9 mouse cellular contexts compared by ENCODE assay signal in genomic region chr8:110718969-110719670, GRCm38 (mm10). TPM values are rescaled to one million over a fixed set of nuclear protein-coding genes. Genes with fewer than 3 reads are reported as not detected.
DNase-seq lines count a peak whose midpoint lies in the region; ATAC-seq and TF ChIP-seq lines count a peak whose summit lies in the region.
"Had no signal": no experiment of that assay in that cellular context is flagged by ENCODE, and none has a peak within 500 bp of the region (broad histone marks: within the 10 kb centered on the region; RNA-seq: fewer than 3 reads in every experiment).

No protein-coding gene starts in this region.

- TF ChIP-seq POLR2A in spleen, adult 2 months (IDR thresholded peaks at IDR 0.05; ENCODE audit: low read depth, low read length) = no peak

- peaks cover 10% of the 10 kb centered on the region for H3K36me3 ChIP-seq in spleen, adult 2 months (ENCODE audit: control insufficient read depth, insufficient read depth, low read length)
- peaks cover 6% of the 10 kb centered on the region for H3K36me3 ChIP-seq in heart, embryonic 13.5 days
- 0 out of 2 replicates have a peak, but pooled peaks cover 8% of the 10 kb centered on the region for H3K36me3 ChIP-seq in kidney, embryonic 15.5 days

- H3K4me2 ChIP-seq in heart, embryonic 13.5 days = no peak overlapping the region
- peak overlapping the region; percentile 10; the same call in 1 of the 2 replicates for H3K4me2 ChIP-seq in kidney, embryonic 15.5 days

- H3K4me3 ChIP-seq in spleen, adult 2 months (ENCODE audit: extremely low read depth, insufficient read depth, insufficient read length) = no peak overlapping the region
- no peak overlapping the region for H3K4me3 ChIP-seq in heart, embryonic 13.5 days
- H3K4me3 ChIP-seq in kidney, embryonic 15.5 days (replicated peaks) = no peak overlapping the region
- H3K4me3 ChIP-seq: midbrain, embryonic 12.5 days had no signal

- no peaks in the 10 kb centered on the region for H3K4me1 ChIP-seq in spleen, adult 2 months (ENCODE audit: control insufficient read depth, insufficient read depth, insufficient read length)
- H3K4me1 ChIP-seq in heart, embryonic 13.5 days = peaks cover 86% of the 10 kb centered on the region
- peaks cover 83% of the 10 kb centered on the region for H3K4me1 ChIP-seq in kidney, embryonic 15.5 days

- peak overlapping the region; percentile 59 for H3K27ac ChIP-seq in spleen, adult 2 months (ENCODE audit: insufficient read depth, low read length)
- peak overlapping the region; percentile 64 for H3K27ac ChIP-seq in heart, embryonic 13.5 days (replicated peaks)
- H3K27ac ChIP-seq in kidney, embryonic 15.5 days = peak overlapping the region; percentile 92
- H3K27ac ChIP-seq: midbrain, embryonic 12.5 days had no signal

- WGBS in spleen, adult 2 months = 45% methylated on average over 12 of the region's 12 CpGs
- 48% methylated on average over 12 of the region's 12 CpGs for WGBS in heart, embryonic 13.5 days
- 27% methylated on average over 12 of the region's 12 CpGs for WGBS in kidney, embryonic 15.5 days

- H3K9ac ChIP-seq in heart, embryonic 13.5 days = peak overlapping the region; percentile 42
- H3K9ac ChIP-seq in kidney, embryonic 15.5 days = no peak overlapping the region
- H3K9ac ChIP-seq: midbrain, embryonic 12.5 days had no signal

- DNase-seq in adrenal gland, adult 2 months = peak; percentile 39
- no peak for DNase-seq in adrenal gland, adult 18-20 months (ENCODE audit: low spot score in 2 of 2)
- DNase-seq in spleen, adult 2 months (ENCODE audit: low read depth in 1 of 2, low spot score in 2 of 2) = no peak
- DNase-seq in spleen, adult 12 weeks (ENCODE audit: low spot score) = no peak
- no peak for DNase-seq in frontal cortex, postnatal 14 days (ENCODE audit: low spot score in 2 of 2)

- ATAC-seq in heart, embryonic 13.5 days (ENCODE audit: extremely low read depth, insufficient number of reproducible peaks, low FRiP score, low TSS enrichment) = no peak
- ATAC-seq in kidney, embryonic 15.5 days (replicated peaks; ENCODE audit: low FRiP score) = no peak
- peak; percentile 17; the same call in 1 of the 2 replicates for ATAC-seq in megakaryocyte, adult 5-6 weeks (ENCODE audit: poor library complexity, severe bottlenecking)

- no peak for TF ChIP-seq CTCF in spleen, adult 2 months (IDR thresholded peaks at IDR 0.05; ENCODE audit: extremely low read depth, insufficient read depth, insufficient read length, insufficient replicate concordance)

- peaks cover 7% of the 10 kb centered on the region for H3K27me3 ChIP-seq in spleen, adult 2 months (ENCODE audit: control insufficient read depth, insufficient read depth, low read length)
- H3K27me3 ChIP-seq in heart, embryonic 13.5 days (replicated peaks) = no peaks in the 10 kb centered on the region
- H3K27me3 ChIP-seq in kidney, embryonic 15.5 days = no peaks in the 10 kb centered on the region
- H3K27me3 ChIP-seq: midbrain, embryonic 12.5 days had no signal

- no peaks in the 10 kb centered on the region for H3K9me3 ChIP-seq in heart, embryonic 13.5 days
- no peaks in the 10 kb centered on the region for H3K9me3 ChIP-seq in kidney, embryonic 15.5 days (replicated peaks)
- H3K9me3 ChIP-seq: midbrain, embryonic 12.5 days had no signal

RNA-seq across cellular contexts. Expression of gene Mtss1l, which starts 2.2 kb away (rescaled TPM):
- total RNA-seq in adrenal gland, adult 2 months (2021) = 10 to 100 TPM; 20.2 to 20.6 TPM
- polyA plus RNA-seq in adrenal gland, adult 2 months (2012; rRNA removed) = 64.0 and 71.3 TPM in 2 replicates
- 10 to 100 TPM; 18.6 to 20.0 TPM for total RNA-seq in adrenal gland, adult 18-20 months (2021)
- 34.8 and 39.4 TPM in 2 replicates for polyA plus RNA-seq in spleen, adult 2 months (2012; rRNA removed)
- 6.0 and 6.4 TPM in 2 replicates for polyA plus RNA-seq in heart, embryonic 13.5 days (2015; fragmentation: Nextera tagmentation; extraction: Ambion mirVana)
- 8.3 and 8.4 TPM in 2 replicates for polyA plus RNA-seq in kidney, embryonic 15.5 days (2015; fragmentation: Nextera tagmentation; extraction: Ambion mirVana)
- 0.80 and 0.85 TPM in 2 replicates for total RNA-seq in megakaryocyte, adult 5-6 weeks (2015)
- 0.04 and 0.41 TPM in 2 replicates for total RNA-seq in megakaryocyte, adult 5-6 weeks (2017)
